Mouse (Mus musculus) ES-Bruce4 (cell line): Measurements from ENCODE around the gene Minpp1. TPM values are rescaled to one million over a fixed set of nuclear protein-coding genes. Genes with fewer than 3 reads are reported as not detected.

Experiments used
- H3K27ac ChIP-seq: 2 replicates; pipeline ENCODE4 v1.5.1; 2012; ENCODE audit warnings: low read length, inconsistent platforms; ENCODE audit not compliant: insufficient read depth
- H3K27me3 ChIP-seq: 2 replicates; pipeline ENCODE4 v1.6.1; 2012; ENCODE audit warnings: mild to moderate bottlenecking, low read length, inconsistent platforms; ENCODE audit not compliant: control insufficient read depth, poor library complexity, insufficient read depth, severe bottlenecking
- H3K36me3 ChIP-seq: 2 replicates; pipeline ENCODE4 v1.6.1; 2012; ENCODE audit warnings: inconsistent platforms, mild to moderate bottlenecking, low read length, moderate library complexity; ENCODE audit not compliant: control insufficient read depth, poor library complexity, insufficient read depth, severe bottlenecking
- H3K4me1 ChIP-seq: one replicate; pipeline ENCODE4 v1.8.1; 2011; ENCODE audit warnings: low read length; ENCODE audit not compliant: control insufficient read depth, insufficient read depth
- H3K4me3 ChIP-seq: 2 replicates; pipeline ENCODE4 v1.5.1; 2011; ENCODE audit warnings: low read depth, mild to moderate bottlenecking, low read length
- H3K9ac ChIP-seq: 2 replicates; pipeline ENCODE4 v1.6.1; 2012; ENCODE audit warnings: low read depth, mild to moderate bottlenecking, inconsistent platforms; ENCODE audit not compliant: poor library complexity, severe bottlenecking
- H3K9me3 ChIP-seq: replicated peaks from 2 replicates; pipeline ENCODE4 v1.6.1; 2012; ENCODE audit warnings: mild to moderate bottlenecking, low read length, inconsistent platforms; ENCODE audit not compliant: control insufficient read depth, poor library complexity, insufficient read depth, severe bottlenecking
- CTCF ChIP-seq: IDR thresholded peaks from one replicate; pipeline ENCODE4 v1.8.1; 2011; ENCODE audit warnings: low read depth, low read length
- EP300 ChIP-seq: IDR thresholded peaks from 2 replicates; pipeline ENCODE4 v1.6.1; 2011; ENCODE audit warnings: low read depth, low read length; ENCODE audit not compliant: insufficient read depth
- POLR2A ChIP-seq: IDR thresholded peaks from one replicate; pipeline ENCODE4 v1.8.1; 2011; ENCODE audit warnings: low read length; ENCODE audit not compliant: insufficient read depth
- polyA plus RNA-seq: library from polyadenylated mRNA; stranded (reverse); fragments of >200 nt; gene quantifications from 2 replicates; pipeline ENCODE4 v1.2.4, GENCODE M21; 2011; ENCODE audit warnings: low read depth; ENCODE audit not compliant: missing spikeins, insufficient read depth, insufficient read length

Gene Minpp1
- polyA plus RNA-seq, 1 experiment, result 40.0 TPM

DNA sequence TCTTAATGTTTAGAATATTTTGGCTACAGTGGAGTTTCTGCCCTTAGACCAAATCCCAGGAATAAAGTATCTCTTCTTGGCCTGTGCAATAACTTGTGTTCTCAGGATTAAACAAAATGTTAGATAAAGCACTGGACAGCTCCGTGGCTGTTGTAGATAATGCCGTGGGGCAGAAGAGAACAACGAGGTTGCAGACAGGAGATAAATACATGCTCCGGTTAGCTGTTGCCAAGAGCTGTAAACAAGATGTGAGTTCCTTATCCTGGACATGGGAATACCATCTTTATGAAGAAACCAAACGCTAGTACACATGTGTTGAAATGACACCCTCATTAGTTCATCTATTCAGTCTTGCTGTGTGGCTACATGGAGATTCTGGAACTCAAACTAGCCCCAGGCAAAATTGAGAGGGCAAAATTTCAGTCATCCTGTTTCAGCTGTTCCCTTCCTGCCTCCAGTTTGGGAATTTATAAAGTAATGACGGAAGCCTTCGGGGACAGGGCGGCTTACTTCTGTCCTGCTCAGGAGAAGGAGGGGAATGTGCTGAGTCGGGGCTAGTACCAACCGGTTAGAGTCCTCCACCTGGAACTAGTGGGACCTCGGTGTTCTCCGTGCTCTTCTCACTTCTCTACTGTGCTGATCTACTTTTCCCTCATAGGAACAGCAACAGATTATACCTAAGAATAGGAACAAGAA, 9.4 kb upstream of the Minpp1 start:
- no peaks in the 10 kb centered on the region for H3K27me3 ChIP-seq
- no peak overlapping the region for H3K4me3 ChIP-seq
- no peaks in the 10 kb centered on the region for H3K4me1 ChIP-seq
- no peak overlapping the region for H3K9ac ChIP-seq
- H3K9me3 ChIP-seq, result no peaks in the 10 kb centered on the region
- no peak for TF ChIP-seq EP300
- TF ChIP-seq CTCF, result no peak
- TF ChIP-seq POLR2A, result no peak
- H3K27ac ChIP-seq, result no peak overlapping the region
- H3K36me3 ChIP-seq, result no peaks in the 10 kb centered on the region

DNA sequence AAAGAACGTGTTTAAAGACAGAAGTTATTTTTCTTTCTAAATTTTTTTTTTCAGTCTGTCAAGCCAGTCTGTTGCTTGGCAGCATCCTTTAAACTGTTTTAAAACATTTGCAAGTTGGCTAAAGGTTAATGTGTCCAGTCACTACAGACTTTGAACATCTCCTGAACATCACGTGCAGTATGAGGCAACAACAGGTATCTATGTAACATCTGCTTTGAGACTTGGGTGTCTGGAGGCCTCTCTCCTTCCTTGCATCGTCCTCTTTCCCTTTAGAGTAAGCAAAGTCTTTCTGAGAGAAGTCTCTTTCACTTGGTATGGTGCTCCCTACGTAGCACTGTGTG, 8.9 kb upstream of the Minpp1 start:
- Histone ChIP-seq H3K4me1 (no peaks in the 10 kb centered on the region), H3K9me3 (no peaks in the 10 kb centered on the region), H3K27me3 (no peaks in the 10 kb centered on the region), H3K4me3 (no peak overlapping the region), H3K9ac (no peak overlapping the region), H3K36me3 (no peaks in the 10 kb centered on the region), H3K27ac (no peak overlapping the region)
- TF ChIP-seq EP300, result no peak
- no peak for TF ChIP-seq POLR2A
- TF ChIP-seq CTCF, result no peak

DNA sequence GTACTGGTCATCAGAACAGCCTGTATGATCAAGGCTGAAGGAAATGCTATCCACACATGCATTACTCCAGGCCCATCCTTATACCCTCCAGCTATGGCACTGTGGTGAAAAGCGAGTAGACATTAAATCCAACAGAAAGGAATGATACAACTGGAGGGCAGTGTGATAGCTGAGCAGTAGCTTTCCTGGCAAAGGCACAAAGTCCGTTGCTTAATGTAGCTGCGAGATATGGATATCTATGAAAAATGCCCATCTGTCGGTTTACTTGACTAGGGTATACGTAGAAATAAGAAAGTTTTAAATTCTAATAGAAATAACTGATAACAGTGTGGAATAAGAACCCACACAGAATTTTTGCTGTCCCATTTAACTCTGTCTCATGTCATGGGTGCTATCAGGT, 5.3 kb upstream of the Minpp1 start:
- no peak for TF ChIP-seq CTCF
- TF ChIP-seq EP300, result no peak
- TF ChIP-seq POLR2A, result no peak

GRCm38 (mm10) chr19:32480791-32481442, 4.7 kb upstream of the Minpp1 start:
- no peak for TF ChIP-seq EP300
- TF ChIP-seq CTCF, result no peak
- no peak for TF ChIP-seq POLR2A
- H3K9me3 ChIP-seq, result no peaks in the 10 kb centered on the region
- H3K36me3 ChIP-seq, result no peaks in the 10 kb centered on the region

More for the DNA sequence above, 5.3 kb upstream of the Minpp1 start:
- H3K9ac ChIP-seq, result no peak overlapping the region
- H3K27ac ChIP-seq, result no peak overlapping the region
- no peaks in the 10 kb centered on the region for H3K9me3 ChIP-seq
- H3K4me3 ChIP-seq, result no peak overlapping the region
- no peaks in the 10 kb centered on the region for H3K36me3 ChIP-seq
- H3K4me1 ChIP-seq, result no peaks in the 10 kb centered on the region
- H3K27me3 ChIP-seq, result no peaks in the 10 kb centered on the region; the same call in 1 of the 2 replicates

DNA sequence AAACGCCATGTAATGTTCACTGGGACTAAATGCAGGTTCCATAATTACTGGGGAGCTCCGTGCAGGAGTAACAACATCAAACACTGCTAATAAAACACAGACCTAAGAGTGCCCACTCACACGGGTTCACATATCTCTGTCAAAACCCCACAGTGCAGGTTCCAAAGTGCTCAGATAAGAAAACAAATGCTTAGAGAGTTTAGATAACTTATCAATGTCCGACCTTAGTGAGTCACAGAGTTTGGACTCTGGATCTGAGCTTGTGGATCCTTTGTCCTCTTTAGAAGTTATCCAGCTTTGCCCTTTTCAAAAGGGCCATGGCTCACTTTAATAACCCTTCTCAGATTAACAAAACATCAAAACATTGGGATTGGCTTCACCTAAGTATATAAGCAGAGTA, 4.1 kb upstream of the Minpp1 start:
- H3K9me3 ChIP-seq, result no peaks in the 10 kb centered on the region
- H3K4me1 ChIP-seq, result no peaks in the 10 kb centered on the region
- no peaks in the 10 kb centered on the region; the same call in 1 of the 2 replicates for H3K27me3 ChIP-seq
- no peaks in the 10 kb centered on the region for H3K36me3 ChIP-seq
- no peak overlapping the region for H3K4me3 ChIP-seq
- H3K9ac ChIP-seq, result no peak overlapping the region
- TF ChIP-seq CTCF, result no peak
- TF ChIP-seq EP300, result no peak
- no peak for TF ChIP-seq POLR2A
- no peak overlapping the region for H3K27ac ChIP-seq

More at GRCm38 (mm10) chr19:32480791-32481442, 4.7 kb upstream of the Minpp1 start:
- no peak overlapping the region for H3K27ac ChIP-seq
- no peaks in the 10 kb centered on the region; the same call in 1 of the 2 replicates for H3K27me3 ChIP-seq
- H3K9ac ChIP-seq, result no peak overlapping the region
- H3K4me3 ChIP-seq, result no peak overlapping the region
- H3K4me1 ChIP-seq, result no peaks in the 10 kb centered on the region
